Mouse (Mus musculus) liver, embryonic 14.5 days (tissue): ENCODE data around the gene Gstm4.
"Not testable (repeated sequence)": the region's sequence is repeated elsewhere in the genome, so short reads cannot be mapped to it uniquely, and the experiment has no call there.

Source experiments
- CTCF ChIP-seq: IDR thresholded peaks from 2 replicates; pipeline ENCODE4 v1.5.1; 2016; ENCODE audit warnings: antibody characterized with exemption, low read depth, control low read depth
- EP300 ChIP-seq: IDR thresholded peaks from 2 replicates; pipeline ENCODE4 v1.6.1; 2016; ENCODE audit warnings: antibody characterized with exemption, low read depth

DNA sequence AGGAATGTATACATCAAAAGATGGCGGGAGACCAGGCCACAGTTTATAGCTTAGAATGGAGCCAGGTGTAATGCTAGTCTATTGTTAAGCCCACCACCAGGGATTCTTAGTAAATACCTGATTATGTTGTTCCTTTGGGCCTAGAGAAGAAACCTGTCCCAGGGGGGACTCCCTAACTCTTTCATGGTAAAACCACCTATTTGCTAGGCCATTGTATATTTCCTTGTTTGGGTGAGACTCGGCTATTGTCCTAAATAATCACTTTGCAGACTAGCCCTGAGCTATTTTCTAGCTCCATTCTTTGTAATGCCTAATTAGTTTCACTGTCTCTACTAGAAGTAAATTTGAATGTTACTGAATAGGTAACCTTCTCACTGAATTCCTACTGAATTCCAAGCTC lies 48.7 kb downstream of the Gstm4 start:
- not testable (repeated sequence) for TF ChIP-seq CTCF, EP300
